Mouse (Mus musculus): ENCODE results near the gene Fyttd1. TPM values are rescaled to one million over a fixed set of nuclear protein-coding genes. Genes with fewer than 3 reads are reported as not detected.
A peak's percentile ranks its signal among the peaks of the same experiment; 100 is the strongest.
"Not testable (repeated sequence)": the region's sequence is repeated elsewhere in the genome, so short reads cannot be mapped to it uniquely, and the experiment has no call there.

The Fyttd1 gene
- polyA plus RNA-seq, 1 experiment from 2014 or later: 98.7 TPM

DNA sequence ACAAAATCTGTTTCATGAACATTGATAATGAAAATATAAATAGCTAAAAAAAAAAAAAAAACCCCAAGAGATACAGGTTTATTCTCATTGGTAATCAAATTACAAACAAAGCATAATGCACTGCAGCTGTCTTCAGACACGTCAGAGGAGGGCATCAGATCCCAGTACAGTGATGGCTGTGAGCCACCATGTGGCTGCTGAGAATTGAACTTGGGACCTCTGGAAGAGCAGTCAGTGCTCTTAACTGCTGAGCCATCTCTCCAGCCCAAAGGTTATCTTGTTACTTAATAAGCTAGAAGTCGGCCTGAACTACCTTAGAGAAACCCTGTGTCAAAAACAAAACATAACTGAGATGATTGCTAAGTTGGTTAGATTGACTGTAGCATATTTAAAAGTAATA lies 12.6 kb downstream of the Fyttd1 start:
- H3K27ac ChIP-seq: no peak overlapping the region
- H3K4me3 ChIP-seq (replicated peaks): no peak overlapping the region
- WGBS: 50% methylated on average over 2 of the region's 2 CpGs
- no peak overlapping the region for H3K9ac ChIP-seq
- no peaks in the 10 kb centered on the region for H3K4me1 ChIP-seq
- H3K9me3 ChIP-seq (replicated peaks): no peaks in the 10 kb centered on the region
- H3K27me3 ChIP-seq: no peaks in the 10 kb centered on the region
- no peak for ATAC-seq (replicated peaks; ENCODE audit: low FRiP score)
- H3K4me2 ChIP-seq: no peak overlapping the region
- peaks cover 77% of the 10 kb centered on the region for H3K36me3 ChIP-seq

DNA sequence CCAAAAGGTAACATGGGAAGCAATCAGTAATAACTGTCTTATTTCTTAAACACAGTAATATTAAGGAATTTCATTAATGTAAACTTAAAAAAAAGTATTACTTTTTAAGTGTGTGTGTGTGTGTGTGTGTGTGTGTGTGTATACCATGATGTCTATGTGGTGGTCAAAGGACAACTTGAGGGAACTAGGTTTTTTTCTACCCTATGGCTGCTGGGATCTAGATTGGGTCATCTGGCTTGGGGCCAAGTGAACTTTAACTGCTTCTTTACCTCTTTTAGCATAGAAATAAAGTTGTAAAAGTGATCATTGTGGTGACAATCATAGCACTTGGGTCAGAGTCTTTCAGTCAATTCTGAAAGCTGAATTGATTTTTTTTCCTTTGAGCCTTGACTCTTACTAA lies 18.8 kb downstream of the Fyttd1 start:
- H3K27ac ChIP-seq: no peak overlapping the region
- H3K36me3 ChIP-seq: peaks cover 78% of the 10 kb centered on the region
- H3K4me2 ChIP-seq: no peak overlapping the region
- no peak overlapping the region for H3K9ac ChIP-seq
- H3K4me3 ChIP-seq (replicated peaks): no peak overlapping the region
- no peak for ATAC-seq (replicated peaks; ENCODE audit: low FRiP score)
- no peaks in the 10 kb centered on the region for H3K27me3 ChIP-seq
- no peaks in the 10 kb centered on the region for H3K4me1 ChIP-seq
- no peaks in the 10 kb centered on the region for H3K9me3 ChIP-seq (replicated peaks)

- no peak for ATAC-seq (replicated peaks; ENCODE audit: low FRiP score)
- Histone ChIP-seq H3K4me3 (replicated peaks) (no peak overlapping the region), H3K36me3 (peaks cover 64% of the 10 kb centered on the region), H3K27ac (no peak overlapping the region), H3K9me3 (replicated peaks) (no peaks in the 10 kb centered on the region), H3K9ac (no peak overlapping the region), H3K4me2 (no peak overlapping the region), H3K4me1 (no peaks in the 10 kb centered on the region), H3K27me3 (no peaks in the 10 kb centered on the region)
- WGBS: 85% methylated on average over 2 of the region's 2 CpGs
Measured at GRCm38 (mm10) chr16:32901360-32902050, 24.2 kb downstream of the Fyttd1 start.

DNA sequence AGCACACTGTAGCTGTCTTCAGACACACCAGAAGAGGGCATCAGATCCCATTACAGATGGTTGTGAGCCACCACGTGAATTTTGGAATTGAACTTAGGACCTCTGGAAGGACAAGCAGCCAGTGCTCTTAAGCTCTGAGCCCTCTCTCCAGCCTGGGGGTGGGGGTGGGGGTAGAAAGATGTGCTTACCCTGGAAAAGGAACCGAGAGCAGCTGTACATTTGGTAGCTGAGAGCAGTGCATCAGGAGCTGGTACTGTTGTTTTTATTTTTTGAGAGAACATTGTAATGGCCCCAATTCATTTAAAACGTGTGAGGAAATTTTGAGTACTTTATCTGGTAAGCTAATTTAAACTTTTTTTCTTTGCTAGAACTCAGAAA lies 24.7 kb downstream of the Fyttd1 start:
- Histone ChIP-seq H3K9me3 (replicated peaks) (no peaks in the 10 kb centered on the region), H3K9ac (no peak overlapping the region), H3K4me2 (no peak overlapping the region), H3K36me3 (peaks cover 62% of the 10 kb centered on the region), H3K4me3 (replicated peaks) (no peak overlapping the region), H3K27ac (no peak overlapping the region), H3K4me1 (peaks cover 5% of the 10 kb centered on the region; the same call in 1 of the 2 replicates), H3K27me3 (no peaks in the 10 kb centered on the region)
- ATAC-seq (replicated peaks; ENCODE audit: low FRiP score): no peak
- WGBS: 74% methylated on average over 3 of the region's 3 CpGs

GRCm38 (mm10) chr16:32906186-32906585 lies 28.9 kb downstream of the Fyttd1 start:
- no peaks in the 10 kb centered on the region for H3K9me3 ChIP-seq (replicated peaks)
- no peak overlapping the region for H3K27ac ChIP-seq
- H3K27me3 ChIP-seq: no peaks in the 10 kb centered on the region
- H3K36me3 ChIP-seq: peaks cover 34% of the 10 kb centered on the region
- no peak overlapping the region for H3K9ac ChIP-seq
- H3K4me2 ChIP-seq: no peak overlapping the region
- 65% methylated on average over 2 of the region's 2 CpGs for WGBS
- ATAC-seq (replicated peaks; ENCODE audit: low FRiP score): no peak
- no peak overlapping the region for H3K4me3 ChIP-seq (replicated peaks)
- peaks cover 5% of the 10 kb centered on the region; the same call in 1 of the 2 replicates for H3K4me1 ChIP-seq

DNA sequence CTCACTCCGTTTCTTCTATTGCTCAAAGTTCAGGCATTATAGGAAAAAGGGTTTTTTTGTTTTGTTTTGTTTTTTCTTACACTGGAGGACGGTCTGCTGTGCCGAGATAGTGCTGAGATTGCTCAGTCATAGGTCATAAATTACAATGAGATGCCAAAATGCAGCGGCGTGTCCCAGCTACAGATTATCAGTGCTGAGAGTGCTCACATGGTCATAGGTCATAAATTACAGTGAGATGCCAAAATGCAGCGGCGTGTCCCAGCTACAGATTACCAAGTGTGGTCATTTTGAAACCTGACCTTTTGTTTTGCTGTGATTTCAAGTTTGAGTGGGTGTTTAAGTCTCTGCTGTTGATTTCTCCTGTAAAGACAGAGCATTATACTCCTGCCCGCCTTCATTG lies 29.4 kb downstream of the Fyttd1 start:
- H3K4me1 ChIP-seq: peaks cover 5% of the 10 kb centered on the region; the same call in 1 of the 2 replicates
- 0 out of 2 replicates have a peak, but pooled peaks have one; percentile 22 for ATAC-seq (replicated peaks; ENCODE audit: low FRiP score)
- 20% methylated on average over 8 of the region's 8 CpGs for WGBS
- H3K27me3 ChIP-seq: no peaks in the 10 kb centered on the region
- no peak overlapping the region for H3K4me3 ChIP-seq (replicated peaks)
- peaks cover 29% of the 10 kb centered on the region for H3K36me3 ChIP-seq
- no peak overlapping the region for H3K4me2 ChIP-seq
- H3K9me3 ChIP-seq (replicated peaks): no peaks in the 10 kb centered on the region
- H3K9ac ChIP-seq: no peak overlapping the region
- peak overlapping the region; percentile 6; the same call in 1 of the 2 replicates for H3K27ac ChIP-seq

DNA sequence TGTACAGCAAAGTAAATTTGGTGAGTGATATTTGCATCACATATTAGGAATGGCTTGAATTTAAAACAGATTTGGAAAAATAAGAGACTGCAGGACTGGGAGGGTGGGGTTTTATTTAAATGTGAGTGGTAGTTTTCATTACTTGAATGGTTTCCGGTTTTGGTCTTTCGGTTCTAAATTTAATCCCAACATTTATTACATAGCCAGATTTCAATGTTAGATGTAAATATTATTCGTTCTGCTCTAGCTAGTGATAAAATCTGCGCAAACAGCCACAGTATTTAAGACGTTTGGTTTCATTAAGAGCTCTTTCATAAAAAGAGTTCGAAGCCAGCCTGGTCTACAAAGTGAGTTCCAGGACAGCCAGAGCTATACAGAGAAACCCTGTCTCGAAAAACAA lies 35.9 kb downstream of the Fyttd1 start:
- H3K4me2 ChIP-seq: peak overlapping the region; percentile 87
- H3K9ac ChIP-seq: no peak overlapping the region
- 61% methylated on average over 7 of the region's 7 CpGs for WGBS

DNA sequence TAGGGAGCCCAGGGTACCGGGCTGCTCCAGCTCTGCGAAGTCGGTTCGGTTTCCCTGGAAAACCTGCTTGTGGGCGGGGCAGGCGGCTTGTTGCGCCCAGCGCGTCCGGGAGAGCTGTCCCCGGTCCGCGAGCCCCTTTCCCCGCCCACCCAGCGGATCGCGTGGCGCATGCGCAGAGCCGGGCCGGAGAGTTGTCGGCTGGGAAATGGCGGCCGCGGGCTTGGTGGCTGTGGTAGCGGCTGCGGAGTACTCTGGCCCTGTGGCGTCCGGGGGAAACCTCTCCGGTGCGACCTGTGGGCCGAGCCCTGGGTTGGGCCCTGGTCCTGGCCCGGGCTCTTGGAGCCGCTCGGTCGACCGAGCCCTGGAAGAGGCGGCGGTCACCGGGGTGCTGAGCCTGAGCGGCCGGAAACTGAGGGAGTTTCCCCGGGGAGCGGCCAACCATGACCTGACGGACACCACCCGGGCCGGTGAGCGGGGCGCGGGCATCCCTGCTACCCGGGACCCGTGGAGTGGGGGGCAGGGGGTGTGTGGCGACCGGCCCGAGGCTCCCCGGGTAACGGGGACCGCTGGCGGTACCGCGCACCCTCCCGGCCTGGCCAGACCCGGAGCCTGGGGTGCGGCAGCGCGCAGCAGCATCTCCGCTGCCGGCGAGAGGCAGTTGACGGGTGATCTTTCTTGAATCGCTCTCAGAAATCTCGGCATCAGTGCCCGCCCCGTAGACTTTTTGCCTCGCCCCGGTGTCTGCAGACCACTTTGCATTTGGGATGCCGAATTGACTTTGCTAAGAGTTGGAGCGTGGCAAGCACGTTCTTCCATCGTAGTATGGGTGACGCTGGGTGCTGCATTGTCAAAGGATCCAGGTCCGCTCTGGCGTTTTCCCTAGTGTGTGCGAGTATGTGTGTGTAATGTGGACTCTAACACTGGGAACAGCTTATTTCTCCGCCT lies 36.9 kb downstream of the Fyttd1 start, which contains the start of gene Lrch3:
Gene Lrch3, plus strand, starts transcription at position 164 of the 945 bp plus-strand sequence.
- peak within 1 kb of the TSS; percentile 95 for H3K27ac ChIP-seq

More for the DNA sequence above, 35.9 kb downstream of the Fyttd1 start:
- H3K27me3 ChIP-seq: no peaks in the 10 kb centered on the region
- no peak overlapping the region for H3K27ac ChIP-seq
- ATAC-seq (replicated peaks; ENCODE audit: low FRiP score): no peak
- no peaks in the 10 kb centered on the region for H3K9me3 ChIP-seq (replicated peaks)
- H3K4me3 ChIP-seq (replicated peaks): peak overlapping the region; percentile 98
- H3K4me1 ChIP-seq: peaks cover 10% of the 10 kb centered on the region
- H3K36me3 ChIP-seq: peaks cover 5% of the 10 kb centered on the region; the same call in 1 of the 2 replicates

GRCm38 (mm10) chr16:32915292-32916068 lies 38.2 kb downstream of the Fyttd1 start:
- H3K27ac ChIP-seq: no peak overlapping the region
- peaks cover 12% of the 10 kb centered on the region for H3K36me3 ChIP-seq
- no peaks in the 10 kb centered on the region for H3K9me3 ChIP-seq (replicated peaks)
- no peak for ATAC-seq (replicated peaks; ENCODE audit: low FRiP score)
- 70% methylated on average over 9 of the region's 9 CpGs for WGBS
- H3K4me3 ChIP-seq (replicated peaks): peak overlapping the region; percentile 98
- H3K4me1 ChIP-seq: peaks cover 10% of the 10 kb centered on the region
- peak overlapping the region; percentile 87 for H3K4me2 ChIP-seq
- H3K27me3 ChIP-seq: no peaks in the 10 kb centered on the region
- no peak overlapping the region for H3K9ac ChIP-seq

More for the DNA sequence above, 36.9 kb downstream of the Fyttd1 start, which contains the start of gene Lrch3:
- H3K4me3 ChIP-seq (replicated peaks): peak within 1 kb of the TSS; percentile 98
- peak within 1 kb of the TSS; percentile 91 for H3K9ac ChIP-seq
- ATAC-seq (replicated peaks; ENCODE audit: low FRiP score): peak; percentile 96
- under 1% methylated on average over 82 of the region's 85 CpGs for WGBS
- H3K36me3 ChIP-seq: peaks cover 5% of the 10 kb centered on the region
- peak within 1 kb of the TSS; percentile 87 for H3K4me2 ChIP-seq
- peaks cover 10% of the 10 kb centered on the region for H3K4me1 ChIP-seq
- H3K27me3 ChIP-seq: no peaks in the 10 kb centered on the region
- H3K9me3 ChIP-seq (replicated peaks): no peaks in the 10 kb centered on the region

- not testable (repeated sequence) for H3K27ac ChIP-seq; H3K9me3 ChIP-seq (replicated peaks); H3K4me1 ChIP-seq; H3K4me3 ChIP-seq (replicated peaks); ATAC-seq (replicated peaks; ENCODE audit: low FRiP score); H3K4me2 ChIP-seq; H3K9ac ChIP-seq; H3K27me3 ChIP-seq
- H3K36me3 ChIP-seq: peaks cover 35% of the 10 kb centered on the region
- 90% methylated on average over 9 of the region's 9 CpGs for WGBS
Measured at GRCm38 (mm10) chr16:32926629-32927028, 49.3 kb downstream of the Fyttd1 start.

- H3K27ac ChIP-seq: no peak overlapping the region
- no peaks in the 10 kb centered on the region for H3K9me3 ChIP-seq (replicated peaks)
- 91% methylated on average over 8 of the region's 8 CpGs for WGBS
- H3K9ac ChIP-seq: no peak overlapping the region
- no peaks in the 10 kb centered on the region for H3K27me3 ChIP-seq
- no peak for ATAC-seq (replicated peaks; ENCODE audit: low FRiP score)
- no peak overlapping the region for H3K4me3 ChIP-seq (replicated peaks)
- no peaks in the 10 kb centered on the region for H3K4me1 ChIP-seq
- no peak overlapping the region for H3K4me2 ChIP-seq
- peaks cover 35% of the 10 kb centered on the region for H3K36me3 ChIP-seq
Measured at GRCm38 (mm10) chr16:32927044-32927443, 49.7 kb downstream of the Fyttd1 start.
